Mouse (Mus musculus) 3134 (cell line): Measurements from ENCODE around the gene Olfr599.
"Not testable (repeated sequence)": the region's sequence is repeated elsewhere in the genome, so short reads cannot be mapped to it uniquely, and the experiment has no call there.

Experiments used
- DNase-seq: peaks from one replicate; pipeline ENCODE4 v3.0.0-alpha.2; 2011; ENCODE audit warnings: low spot score; ENCODE audit not compliant: insufficient read length; ENCODE audit errors: extremely low read depth

Gene Olfr599

GRCm38 (mm10) chr7:103335617-103336016 lies at the start of gene Olfr599:
Olfr599 (plus strand) TSS chr7:103335917.
- no peak for DNase-seq

- not testable (repeated sequence) for DNase-seq
Measured at GRCm38 (mm10) chr7:103305348-103305747, 30.4 kb upstream of the Olfr599 start, which contains the start of gene Olfr596. Olfr596 (plus strand) TSS chr7:103305648.

- not testable (repeated sequence) for DNase-seq
Measured at GRCm38 (mm10) chr7:103316015-103316414, 19.7 kb upstream of the Olfr599 start, which contains the start of gene Olfr597. Olfr597 (plus strand) TSS chr7:103316315.

- no peak for DNase-seq
Measured at GRCm38 (mm10) chr7:103323268-103323667, 12.4 kb upstream of the Olfr599 start, which contains the start of gene Olfr598. Olfr598 (plus strand) TSS chr7:103323568.

- no peak for DNase-seq
Measured at GRCm38 (mm10) chr7:103349569-103349968, 13.9 kb downstream of the Olfr599 start, which contains the start of gene Olfr600. Olfr600 (minus strand) TSS chr7:103349669.

- DNase-seq: no peak
Measured at GRCm38 (mm10) chr7:103362555-103362954, 26.8 kb downstream of the Olfr599 start, which contains the start of gene Olfr601. Olfr601 (minus strand) TSS chr7:103362655.

- no peak for DNase-seq
Measured at GRCm38 (mm10) chr7:103386077-103386476, 50.4 kb downstream of the Olfr599 start, which contains the start of gene Olfr603. Olfr603 (minus strand) TSS chr7:103386177.
